Mouse (Mus musculus): ENCODE results near the gene Ednrb.
"Not testable (repeated sequence)": the region's sequence is repeated elsewhere in the genome, so short reads cannot be mapped to it uniquely, and the experiment has no call there.

Gene Ednrb

DNA sequence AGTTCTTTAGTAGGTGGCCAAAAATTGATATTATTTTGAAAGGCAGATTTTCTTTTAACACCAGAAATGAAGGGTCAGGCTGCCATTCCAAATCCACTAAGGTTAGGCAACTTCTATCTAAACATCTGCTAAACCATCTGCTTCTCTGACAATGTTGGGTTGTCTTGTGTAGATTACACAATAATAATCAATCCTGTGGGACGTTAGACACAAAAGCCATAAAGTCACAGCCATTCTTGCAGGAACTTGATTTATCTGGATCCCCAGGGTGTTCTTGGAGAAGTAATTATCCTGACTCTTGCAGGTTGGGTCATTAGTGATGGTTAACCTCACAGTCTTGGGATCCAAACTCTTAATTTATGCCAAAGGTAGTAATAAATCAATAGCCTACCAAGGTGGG, 21.6 kb downstream of the Ednrb start:
- no peak for DNase-seq (ENCODE audit: low read depth)

DNA sequence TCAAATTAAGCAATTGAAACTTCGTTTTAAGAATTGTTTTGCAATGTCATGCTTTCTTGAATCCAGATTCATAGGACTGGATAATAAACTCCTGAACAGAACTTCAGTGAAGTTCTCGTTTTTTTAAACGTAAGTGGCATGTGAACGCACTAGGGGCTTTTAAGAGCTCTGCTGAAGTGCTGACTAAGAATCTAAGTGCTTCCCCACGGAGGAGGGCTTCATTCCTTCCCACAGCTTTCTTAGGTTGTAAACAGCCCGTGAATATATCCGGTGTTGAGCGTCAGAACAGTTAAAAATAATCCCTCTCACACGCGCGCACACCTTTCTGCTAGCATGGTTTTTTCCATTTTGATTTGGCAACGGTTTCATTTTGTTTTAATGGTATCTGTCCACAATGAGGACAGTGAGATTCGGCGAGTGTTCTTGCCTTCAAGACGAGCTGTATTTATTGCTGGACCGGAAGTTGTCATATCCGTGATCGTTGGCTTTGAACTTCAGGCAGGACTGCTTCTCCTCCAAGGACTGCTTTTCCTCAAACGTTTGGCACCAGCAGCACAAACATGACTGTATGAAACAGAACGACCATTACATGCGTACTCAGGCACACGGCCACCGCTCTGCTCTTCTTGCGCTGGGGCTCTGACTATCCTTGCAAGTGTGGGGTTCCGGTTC, 27.4 kb downstream of the Ednrb start:
- DNase-seq (ENCODE audit: low read depth) = no peak

DNA sequence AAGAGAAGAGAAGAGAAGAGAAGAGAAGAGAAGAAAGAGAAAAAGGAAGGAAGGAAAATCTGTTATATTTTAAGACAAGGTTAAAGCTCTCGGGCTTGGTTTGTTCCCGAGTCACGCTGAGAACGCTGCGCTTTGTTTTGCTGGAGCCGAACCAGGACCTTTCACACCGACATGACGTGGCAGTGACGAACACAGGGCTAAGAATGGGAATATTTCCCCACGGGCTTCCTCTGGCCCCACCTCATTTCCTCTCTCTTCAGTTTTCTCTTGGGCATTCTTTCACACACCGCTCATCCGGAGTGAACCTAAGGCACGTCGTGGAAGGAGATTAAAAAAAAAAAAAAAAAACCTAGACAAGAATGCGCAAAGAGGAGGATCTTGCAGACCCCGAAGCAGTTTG, 28.7 kb downstream of the Ednrb start:
- peak; percentile 8 for DNase-seq (ENCODE audit: low read depth)

DNA sequence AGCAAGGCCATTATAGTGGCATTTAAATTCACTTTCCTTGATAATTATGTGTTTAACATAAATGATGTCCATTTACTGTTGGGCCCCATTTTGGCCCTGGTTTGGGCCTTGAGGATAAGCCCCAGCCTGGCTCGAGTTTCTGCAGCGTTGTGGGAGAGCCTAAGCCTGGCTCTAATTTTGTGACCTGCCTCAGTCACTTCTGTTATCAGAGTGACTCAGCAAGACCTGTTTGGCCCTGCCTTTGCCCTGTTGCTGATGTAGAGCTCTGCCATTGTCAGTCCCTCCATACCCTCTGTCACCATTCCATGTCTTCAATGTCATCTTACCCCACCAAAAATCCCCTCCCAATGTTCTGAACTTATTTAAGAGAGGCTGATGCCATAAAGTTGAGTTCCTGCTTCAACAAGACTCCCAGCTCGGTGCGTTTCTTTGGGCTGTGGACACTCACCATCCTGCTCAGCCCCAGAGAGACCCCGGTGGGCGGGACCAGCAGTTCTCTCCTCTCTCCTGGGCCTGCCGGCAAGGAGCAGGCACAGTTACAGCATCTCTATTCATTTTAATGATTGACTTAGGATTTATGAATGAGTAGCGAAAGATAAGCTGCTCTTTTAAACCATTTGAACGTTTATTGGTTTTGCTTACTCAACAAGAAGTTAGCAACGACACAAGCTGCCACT, 30.0 kb downstream of the Ednrb start:
- no peak for DNase-seq (ENCODE audit: low read depth)

DNA sequence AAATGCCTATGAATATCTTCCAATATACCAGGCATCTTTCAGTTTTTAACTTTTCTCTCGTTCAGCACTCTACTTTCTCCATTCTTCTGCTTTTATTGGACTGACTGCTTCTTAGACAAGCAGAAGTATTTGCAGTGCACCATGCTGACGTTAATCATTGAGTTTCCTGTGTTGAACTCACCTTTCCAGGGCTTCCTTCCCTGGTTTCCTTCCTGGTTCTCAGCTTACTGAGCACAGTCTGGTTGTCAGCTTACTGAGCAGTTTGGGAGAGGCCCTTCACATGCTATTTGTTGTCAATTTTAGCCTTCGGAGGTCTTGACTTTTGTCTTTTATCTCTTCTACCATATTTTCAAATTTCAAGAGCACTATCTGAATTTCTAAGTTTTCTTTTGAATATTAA, 31.0 kb downstream of the Ednrb start:
- no peak for DNase-seq (ENCODE audit: low read depth)

DNA sequence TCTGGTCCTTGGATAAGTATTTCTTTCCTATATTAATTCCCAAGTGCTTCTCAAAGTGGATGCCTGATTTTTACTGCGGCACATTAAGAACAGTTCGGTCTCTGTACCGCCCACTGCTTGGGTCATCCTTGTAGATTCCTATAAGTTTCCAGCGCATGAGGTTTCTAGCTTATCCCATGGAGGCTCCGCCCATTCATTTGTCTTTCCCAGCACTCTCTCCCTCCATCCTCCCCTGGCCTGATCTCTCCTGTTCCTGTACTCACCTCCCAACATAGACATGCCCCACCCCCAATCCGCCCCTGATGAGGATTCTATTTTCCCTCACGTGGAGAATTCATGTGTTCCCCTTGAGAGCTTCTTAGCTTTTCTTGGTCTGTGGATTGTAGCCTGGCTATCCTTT, 32.9 kb downstream of the Ednrb start:
- DNase-seq (ENCODE audit: low read depth) = no peak

DNA sequence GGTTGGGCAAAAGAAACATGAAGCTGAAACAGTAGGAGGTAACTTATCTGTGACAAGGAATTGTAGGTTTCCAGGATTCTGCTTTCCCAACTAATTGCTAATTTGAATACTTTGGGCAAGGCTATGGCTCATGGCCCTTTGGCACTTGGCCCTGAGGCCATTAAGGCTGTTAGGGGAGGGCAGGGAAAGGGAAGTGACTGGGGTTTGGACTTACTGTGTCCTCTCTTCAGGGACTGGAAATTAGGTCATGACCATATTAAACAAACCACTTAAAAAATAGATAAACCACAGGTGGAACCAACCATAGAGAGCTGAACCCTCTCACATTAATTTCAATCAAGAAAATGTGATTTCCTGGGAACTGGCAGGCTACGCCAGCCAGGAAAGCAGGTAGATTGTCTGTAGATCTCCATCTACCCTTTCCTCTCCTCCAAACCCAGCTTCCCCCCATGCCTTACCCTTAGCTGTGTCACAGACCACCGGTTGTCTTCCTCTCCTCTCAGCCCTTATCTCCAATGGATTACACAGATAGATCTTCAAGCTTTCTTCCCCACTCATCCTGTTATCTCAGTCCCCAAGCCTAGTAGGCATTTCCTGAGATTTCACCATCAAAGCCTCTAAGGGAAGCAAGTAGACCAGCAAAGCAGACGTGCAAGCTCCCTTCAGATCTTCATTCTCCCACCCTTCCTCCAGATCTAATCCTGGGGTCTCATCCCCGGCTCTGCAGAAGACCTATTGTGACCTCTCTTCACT, 40.1 kb downstream of the Ednrb start:
- no peak for DNase-seq (ENCODE audit: low read depth)

DNA sequence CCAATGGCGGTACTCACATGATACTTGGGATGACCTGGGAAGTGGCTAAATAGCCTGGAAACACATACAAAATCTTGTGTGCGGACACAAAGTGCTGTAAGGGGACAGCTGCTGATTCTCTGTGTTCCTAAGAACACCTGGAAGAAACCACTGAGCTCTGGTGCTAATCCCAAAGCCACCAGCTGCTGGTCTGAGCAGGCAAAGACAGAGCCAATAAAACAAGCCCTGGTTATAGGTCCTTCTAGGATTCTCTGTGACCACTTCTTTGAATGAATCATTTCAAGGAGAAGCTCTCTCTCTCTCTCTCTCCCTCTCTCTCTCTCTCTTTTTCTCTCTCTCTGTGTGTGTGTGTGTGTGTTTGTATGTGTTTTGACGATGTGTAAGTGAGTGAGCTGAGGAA, 47.1 kb downstream of the Ednrb start:
- no peak for DNase-seq (ENCODE audit: low read depth)

DNA sequence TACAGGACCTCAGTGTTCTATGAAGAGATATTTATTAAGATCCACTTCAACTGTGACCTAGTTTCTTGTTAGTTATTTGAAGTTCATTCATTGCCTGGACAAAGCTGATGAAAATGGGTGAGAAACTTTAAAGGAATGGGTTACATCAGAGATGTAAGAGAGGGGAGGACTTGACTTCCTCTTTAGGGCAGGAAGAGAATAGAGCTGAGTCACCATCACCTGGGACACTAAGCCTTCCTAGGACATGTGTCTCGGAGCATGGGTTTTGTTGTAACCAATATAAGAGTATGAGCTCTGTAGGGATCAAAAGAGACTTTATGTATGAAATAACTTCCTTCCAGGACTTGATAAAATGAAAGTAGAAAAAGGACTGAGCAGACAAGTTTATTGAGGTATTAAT, 48.6 kb downstream of the Ednrb start:
- no peak for DNase-seq (ENCODE audit: low read depth)

DNA sequence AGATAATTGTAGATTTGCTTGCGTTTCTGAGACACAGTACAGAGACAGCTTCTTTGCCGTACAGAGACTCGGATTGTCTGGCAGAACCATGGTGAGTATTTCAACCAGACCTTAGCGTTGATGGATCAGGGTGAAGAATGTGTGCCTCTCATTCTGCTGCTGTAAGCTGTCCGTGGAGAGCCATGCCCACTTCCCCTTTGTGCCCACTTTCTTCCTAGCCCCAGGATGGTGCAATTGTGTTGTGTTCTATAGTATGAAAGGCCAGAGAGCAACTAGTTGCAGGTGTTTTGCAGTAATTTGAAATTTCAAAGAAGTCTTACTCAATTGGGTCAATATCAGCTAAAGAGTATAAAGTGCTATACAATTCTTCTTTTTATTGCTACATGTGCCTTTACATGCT, 50.8 kb downstream of the Ednrb start:
- no peak for DNase-seq (ENCODE audit: low read depth)

DNA sequence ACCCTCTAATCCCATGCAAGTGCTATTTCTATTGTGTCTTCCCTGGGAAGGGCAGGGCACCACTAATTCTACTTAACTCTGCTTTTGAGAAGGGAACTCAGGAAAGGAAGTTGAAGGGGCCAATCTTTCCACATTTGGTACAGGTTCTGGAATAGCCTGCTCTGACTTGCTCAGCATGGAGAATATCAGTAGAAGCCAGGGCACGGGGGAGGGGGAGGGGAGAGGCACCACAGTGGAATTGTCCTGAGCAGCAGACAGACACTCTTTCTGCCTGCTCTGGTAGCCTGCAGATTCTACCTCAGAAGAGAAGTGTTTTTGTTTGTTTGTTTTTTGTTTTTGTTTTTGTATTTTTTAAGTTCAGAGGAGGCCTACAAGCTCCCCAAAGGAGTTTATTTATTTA, 51.5 kb downstream of the Ednrb start:
- no peak for DNase-seq (ENCODE audit: low read depth)

DNA sequence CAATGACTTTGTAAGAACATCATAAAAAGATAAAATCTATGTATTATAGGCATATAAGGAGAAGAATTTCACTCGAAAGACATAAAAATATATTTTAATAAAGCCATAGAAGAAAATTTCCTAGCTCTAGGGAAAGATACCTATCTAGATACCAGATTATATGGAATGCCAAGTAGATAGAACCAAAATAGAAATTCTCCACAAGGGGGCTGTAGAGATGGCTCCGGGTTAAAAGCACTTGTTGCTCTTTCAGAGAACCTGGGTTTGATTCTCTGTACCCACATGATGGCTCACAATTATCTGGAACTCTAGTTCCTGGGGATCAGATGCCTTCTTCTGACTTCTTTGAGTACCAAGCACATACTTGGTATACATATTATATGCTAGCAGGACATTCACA, 56.7 kb downstream of the Ednrb start:
- DNase-seq (ENCODE audit: low read depth) = no peak

DNA sequence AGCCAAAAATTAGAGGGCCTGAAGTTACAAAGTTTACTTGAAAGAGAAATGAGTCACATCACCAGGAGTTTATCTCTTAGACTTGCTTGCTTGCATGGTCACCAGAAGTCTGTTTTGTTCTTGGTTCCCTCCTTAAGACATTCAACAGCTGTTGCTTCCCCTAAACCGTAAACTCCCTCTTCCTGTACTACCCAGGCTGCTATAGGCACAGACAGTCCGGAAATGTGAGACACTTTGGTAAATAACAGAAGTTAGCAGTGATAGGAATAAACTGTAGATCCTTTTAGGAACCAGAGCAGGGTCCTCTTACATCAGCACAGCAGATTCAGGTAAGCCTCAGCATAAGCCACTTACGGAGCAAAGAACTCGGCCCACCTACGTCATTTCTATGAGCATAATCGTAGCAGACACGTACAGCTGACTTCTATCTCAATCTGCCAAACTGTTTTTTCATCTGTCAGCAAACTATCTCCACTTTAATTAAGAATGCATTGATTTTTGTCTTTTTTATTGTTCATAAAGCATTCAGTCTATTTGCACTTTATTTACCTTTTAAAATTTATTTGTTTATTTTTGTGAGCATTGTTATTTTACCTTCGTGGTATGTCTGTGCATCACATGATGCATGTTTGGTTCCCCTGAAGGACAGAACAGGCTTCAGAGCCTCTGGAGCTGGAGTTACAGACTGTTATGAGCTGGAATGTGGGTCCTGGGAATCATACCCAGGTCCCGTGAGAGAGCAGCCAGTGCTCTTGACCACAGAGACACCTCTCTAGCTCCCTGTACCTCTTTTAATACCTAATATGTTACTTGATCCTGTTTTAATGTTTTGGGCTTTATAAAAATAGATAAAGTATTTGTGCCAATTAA, 58.9 kb downstream of the Ednrb start:
- no peak for DNase-seq (ENCODE audit: low read depth)

DNA sequence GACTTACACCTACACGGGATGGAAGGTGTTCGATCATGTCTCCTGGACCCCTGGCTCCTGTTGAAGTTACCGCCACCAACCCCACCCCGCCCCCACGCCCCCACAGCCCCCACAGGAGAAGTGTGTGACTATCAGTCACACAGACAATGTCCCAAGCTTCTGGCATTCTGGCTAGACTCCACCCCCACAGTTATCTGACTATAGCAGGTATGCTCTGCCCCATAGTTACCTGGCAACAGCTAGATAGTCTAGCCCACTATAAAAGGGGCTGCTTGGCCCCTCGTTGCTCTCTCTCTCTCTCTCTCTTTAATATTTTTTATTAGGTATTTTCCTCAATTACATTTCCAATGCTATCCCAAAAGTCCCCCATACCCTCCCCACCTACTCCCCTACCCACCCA, 63.9 kb downstream of the Ednrb start:
- DNase-seq (ENCODE audit: low read depth) = not testable (repeated sequence)

DNA sequence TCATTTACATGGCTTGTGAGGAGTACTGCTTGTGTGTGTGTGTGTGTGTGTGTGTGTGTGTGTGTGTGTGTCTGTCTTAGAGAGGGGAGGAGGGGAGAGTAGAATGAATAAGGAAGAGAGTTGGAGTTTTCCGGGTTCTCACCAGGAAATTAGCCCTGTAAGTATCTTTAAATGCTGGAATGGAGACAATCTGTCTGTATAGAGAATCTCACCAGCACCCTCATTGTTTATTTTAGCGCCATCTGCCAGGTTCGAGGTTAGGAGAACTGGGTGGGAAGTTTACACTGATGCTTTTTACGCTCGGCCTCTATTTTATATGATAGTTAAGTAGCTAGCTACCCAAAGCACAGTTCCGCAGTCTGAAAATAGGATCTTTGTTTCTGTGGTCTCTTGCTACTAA, 64.9 kb downstream of the Ednrb start:
- DNase-seq (ENCODE audit: low read depth) = no peak

DNA sequence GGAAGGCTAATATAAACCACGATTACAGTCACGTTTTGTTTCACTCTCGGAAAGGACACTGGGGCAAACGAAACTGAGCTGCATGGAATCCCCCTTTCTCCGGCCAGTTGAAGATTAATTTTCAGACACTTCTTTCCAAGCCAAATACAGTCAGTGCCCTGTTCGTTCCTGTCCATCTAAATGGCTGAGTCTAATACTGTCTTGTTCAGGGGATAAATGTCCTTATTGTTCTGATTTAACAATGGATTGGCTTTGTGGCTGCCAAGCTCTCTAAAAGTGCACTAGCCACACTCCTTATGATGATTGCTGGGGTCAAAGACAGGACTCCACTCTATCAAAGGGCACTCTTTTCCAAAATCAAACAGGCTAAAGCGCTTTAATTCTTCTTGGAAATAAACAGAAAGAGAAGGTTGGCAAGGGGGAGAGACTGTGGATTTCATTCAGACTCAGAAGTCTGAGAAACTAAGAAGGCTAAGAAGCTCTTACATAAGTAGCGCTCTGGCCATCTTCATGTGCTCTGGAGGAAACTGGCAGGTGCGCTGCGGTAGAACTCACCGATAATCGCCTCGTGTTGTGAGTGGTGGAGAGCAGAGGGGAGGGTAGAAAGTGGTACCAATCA, 65.6 kb downstream of the Ednrb start:
- no peak for DNase-seq (ENCODE audit: low read depth)

DNA sequence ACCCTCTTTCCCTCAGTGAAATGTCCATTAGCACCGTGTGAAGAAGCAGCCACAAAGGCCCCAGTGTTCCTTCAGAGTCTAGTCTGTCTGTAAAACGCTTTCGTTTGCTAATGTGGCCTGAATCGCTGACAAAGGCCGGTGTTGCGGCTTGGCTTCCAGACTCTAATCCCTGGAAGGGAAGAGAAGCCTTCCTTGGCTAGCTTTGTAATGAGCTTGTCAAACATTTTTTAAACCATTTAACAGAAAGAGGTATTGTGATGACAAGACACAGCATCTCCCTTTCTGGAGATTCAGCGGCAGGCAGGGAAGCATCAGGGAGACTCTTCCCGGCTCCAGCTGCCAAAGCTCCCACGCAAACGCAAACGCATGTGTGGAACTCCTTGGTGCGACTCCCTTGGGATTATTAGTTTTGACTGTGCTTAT, 66.2 kb downstream of the Ednrb start:
- DNase-seq (ENCODE audit: low read depth) = no peak

DNA sequence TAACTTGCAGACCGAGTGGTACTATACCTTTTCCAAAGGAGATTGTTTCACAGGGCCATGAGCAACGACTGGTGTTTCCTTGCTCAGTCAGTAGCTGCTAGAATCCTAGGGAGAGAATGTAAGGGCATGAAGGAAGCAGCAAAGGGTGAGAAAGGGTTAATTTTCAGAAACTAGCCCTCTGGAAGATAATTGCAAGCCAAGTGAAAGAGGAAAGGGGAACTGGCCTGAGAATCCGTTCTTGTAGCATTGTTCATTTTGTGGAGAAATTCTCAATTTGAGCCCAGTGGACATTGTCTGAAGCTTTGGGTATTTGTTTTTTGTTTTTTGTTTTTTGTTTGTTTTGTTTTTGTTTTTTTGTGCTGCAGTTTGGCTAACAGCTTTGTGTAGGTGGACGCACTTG, 66.8 kb downstream of the Ednrb start:
- DNase-seq (ENCODE audit: low read depth) = no peak

DNA sequence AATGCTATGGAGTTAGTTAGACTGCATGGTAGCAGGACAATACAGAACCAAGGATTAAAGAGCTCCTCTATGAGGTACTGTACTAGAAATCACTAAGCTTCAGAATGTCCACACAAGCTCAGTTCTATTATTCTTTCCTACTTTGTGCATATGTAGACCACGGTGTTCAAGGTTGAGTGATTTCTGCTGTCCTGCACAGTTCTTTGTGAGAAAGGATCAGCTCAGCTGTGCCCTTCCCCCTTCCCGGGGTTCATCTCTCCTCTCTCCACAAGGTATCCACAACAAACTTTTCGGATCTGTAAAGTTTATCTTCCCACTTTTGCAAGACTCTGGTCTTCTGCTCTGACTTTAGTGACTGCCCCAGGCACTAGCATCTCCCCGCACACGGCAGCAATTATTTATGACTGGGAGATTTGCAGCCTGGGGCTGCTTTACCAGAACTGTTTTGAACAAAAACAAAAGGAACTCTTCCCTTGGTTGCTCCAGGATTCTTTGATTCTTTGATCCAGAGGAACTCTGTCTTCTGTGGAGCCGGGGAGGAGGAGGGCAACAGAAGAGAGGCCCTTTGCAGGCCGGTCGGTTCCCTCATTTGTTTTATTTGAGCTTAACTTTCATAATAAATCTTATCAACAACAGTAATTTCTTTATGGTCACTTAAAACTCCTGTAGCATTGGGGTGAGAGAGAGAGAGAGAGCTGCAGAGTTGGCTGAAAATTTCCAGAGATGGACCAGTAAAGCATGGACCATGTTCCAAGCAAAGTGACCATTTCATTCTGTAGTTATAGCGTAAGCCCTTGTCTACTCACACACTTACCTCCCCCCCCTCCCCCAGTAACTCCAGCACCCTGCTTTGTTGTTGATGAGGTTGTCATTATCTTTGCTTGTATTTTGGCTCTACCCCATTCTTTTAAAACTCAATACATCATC, 74.6 kb downstream of the Ednrb start:
- no peak for DNase-seq (ENCODE audit: low read depth)

DNA sequence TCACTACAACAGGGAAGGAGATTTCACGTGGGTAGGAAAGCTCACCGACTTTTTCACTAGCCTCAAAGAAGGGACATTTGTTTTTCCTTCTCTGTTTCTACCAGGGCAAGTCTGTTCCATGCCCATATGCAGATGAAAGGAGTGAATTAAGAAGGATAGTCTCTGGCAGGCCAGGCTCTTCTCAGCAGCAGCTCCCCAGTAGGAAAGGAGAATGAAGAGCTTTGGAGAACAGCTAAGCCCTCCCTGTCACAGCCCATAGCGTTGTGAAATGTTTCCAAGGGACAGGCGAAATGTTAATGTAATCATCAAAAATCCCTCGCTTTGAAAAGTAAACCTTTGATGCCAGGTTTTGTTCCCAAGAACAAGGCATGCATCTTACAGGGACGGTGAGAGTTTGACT, 76.7 kb downstream of the Ednrb start:
- no peak for DNase-seq (ENCODE audit: low read depth)
